Mouse (Mus musculus): ENCODE results near the gene Ubac1. TPM values are rescaled to one million over a fixed set of nuclear protein-coding genes. Genes with fewer than 3 reads are reported as not detected.

The Ubac1 gene
- 154 and 155 TPM in 2 replicates for polyA plus RNA-seq (2014; fragmentation: Nextera tagmentation; extraction: Ambion mirVana)

- Histone ChIP-seq H3K9ac (replicated peaks; ENCODE audit: low read depth, low read length) (peak within 1 kb of the TSS; percentile 81), H3K4me1 (ENCODE audit: control insufficient read depth, insufficient read depth, low read length) (peaks cover 8% of the 10 kb centered on the region), H3K27me3 (ENCODE audit: control insufficient read depth, insufficient read depth, low read length) (no peaks in the 10 kb centered on the region), H3K9me3 (ENCODE audit: control insufficient read depth, low read length) (no peaks in the 10 kb centered on the region), H3K36me3 (ENCODE audit: control insufficient read depth, insufficient read depth, low read length) (no peaks in the 10 kb centered on the region), H3K4me2 (ENCODE audit: low read depth, low read length) (peak within 1 kb of the TSS; percentile 63), H3K4me3 (ENCODE audit: low read depth, low read length) (peak within 1 kb of the TSS; percentile 74), H3K27ac (ENCODE audit: low read depth, low read length) (peak within 1 kb of the TSS; percentile 74)
- 8% methylated on average over 35 of the region's 50 CpGs for WGBS
- peak; percentile 92 for ATAC-seq (ENCODE audit: low read depth)
Measured at GRCm38 (mm10) chr2:26021561-26022257, at the start of gene Ubac1. TSS of gene Ubac1 (minus strand) at chr2:26021747.

GRCm38 (mm10) chr2:26068592-26068991 is 47.0 kb upstream of the Ubac1 start:
- H3K4me2 ChIP-seq (ENCODE audit: low read depth, low read length) = no peak overlapping the region
- WGBS = 96% methylated on average over 1 of the region's 1 CpGs
- peaks cover 11% of the 10 kb centered on the region for H3K4me1 ChIP-seq (ENCODE audit: control insufficient read depth, insufficient read depth, low read length)
- no peak overlapping the region for H3K27ac ChIP-seq (ENCODE audit: low read depth, low read length)
- no peak overlapping the region for H3K4me3 ChIP-seq (ENCODE audit: low read depth, low read length)
- no peaks in the 10 kb centered on the region for H3K9me3 ChIP-seq (ENCODE audit: control insufficient read depth, low read length)
- H3K9ac ChIP-seq (replicated peaks; ENCODE audit: low read depth, low read length) = no peak overlapping the region
- H3K27me3 ChIP-seq (ENCODE audit: control insufficient read depth, insufficient read depth, low read length) = no peaks in the 10 kb centered on the region
- ATAC-seq (ENCODE audit: low read depth) = no peak
- no peaks in the 10 kb centered on the region for H3K36me3 ChIP-seq (ENCODE audit: control insufficient read depth, insufficient read depth, low read length)

- Histone ChIP-seq H3K4me3 (ENCODE audit: low read depth, low read length) (no peak overlapping the region), H3K9ac (replicated peaks; ENCODE audit: low read depth, low read length) (no peak overlapping the region), H3K4me2 (ENCODE audit: low read depth, low read length) (no peak overlapping the region), H3K36me3 (ENCODE audit: control insufficient read depth, insufficient read depth, low read length) (no peaks in the 10 kb centered on the region), H3K27me3 (ENCODE audit: control insufficient read depth, insufficient read depth, low read length) (no peaks in the 10 kb centered on the region), H3K9me3 (ENCODE audit: control insufficient read depth, low read length) (no peaks in the 10 kb centered on the region), H3K4me1 (ENCODE audit: control insufficient read depth, insufficient read depth, low read length) (peaks cover 11% of the 10 kb centered on the region), H3K27ac (ENCODE audit: low read depth, low read length) (no peak overlapping the region)
- WGBS = 78% methylated on average over 7 of the region's 7 CpGs
- no peak for ATAC-seq (ENCODE audit: low read depth)
Measured at GRCm38 (mm10) chr2:26068175-26068574, 46.6 kb upstream of the Ubac1 start.

- Histone ChIP-seq H3K36me3 (ENCODE audit: control insufficient read depth, insufficient read depth, low read length) (no peaks in the 10 kb centered on the region), H3K4me1 (ENCODE audit: control insufficient read depth, insufficient read depth, low read length) (peaks cover 11% of the 10 kb centered on the region), H3K27ac (ENCODE audit: low read depth, low read length) (peak overlapping the region; percentile 34; the same call in 1 of the 2 replicates), H3K4me3 (ENCODE audit: low read depth, low read length) (no peak overlapping the region), H3K9ac (replicated peaks; ENCODE audit: low read depth, low read length) (0 out of 2 replicates have a peak overlapping the region, but pooled peaks have one; percentile 1), H3K4me2 (ENCODE audit: low read depth, low read length) (peak overlapping the region; percentile 24; the same call in 1 of the 2 replicates), H3K27me3 (ENCODE audit: control insufficient read depth, insufficient read depth, low read length) (no peaks in the 10 kb centered on the region), H3K9me3 (ENCODE audit: control insufficient read depth, low read length) (no peaks in the 10 kb centered on the region)
- WGBS = 35% methylated on average over 14 of the region's 14 CpGs
- ATAC-seq (ENCODE audit: low read depth) = 0 out of 2 replicates have a peak, but pooled peaks have one; percentile 31
Measured at GRCm38 (mm10) chr2:26066527-26066926, 45.0 kb upstream of the Ubac1 start.

- H3K36me3 ChIP-seq (ENCODE audit: control insufficient read depth, insufficient read depth, low read length) = peaks cover 6% of the 10 kb centered on the region; the same call in 1 of the 2 replicates
- no peaks in the 10 kb centered on the region for H3K27me3 ChIP-seq (ENCODE audit: control insufficient read depth, insufficient read depth, low read length)
- H3K4me1 ChIP-seq (ENCODE audit: control insufficient read depth, insufficient read depth, low read length) = peaks cover 11% of the 10 kb centered on the region
- 82% methylated on average over 13 of the region's 13 CpGs for WGBS
- H3K4me3 ChIP-seq (ENCODE audit: low read depth, low read length) = no peak overlapping the region
- H3K9ac ChIP-seq (replicated peaks; ENCODE audit: low read depth, low read length) = no peak overlapping the region
- ATAC-seq (ENCODE audit: low read depth) = no peak
- no peak overlapping the region for H3K4me2 ChIP-seq (ENCODE audit: low read depth, low read length)
- H3K9me3 ChIP-seq (ENCODE audit: control insufficient read depth, low read length) = no peaks in the 10 kb centered on the region
- H3K27ac ChIP-seq (ENCODE audit: low read depth, low read length) = no peak overlapping the region
Measured at GRCm38 (mm10) chr2:26062742-26063427, 41.3 kb upstream of the Ubac1 start.

GRCm38 (mm10) chr2:26062241-26062640 is 40.7 kb upstream of the Ubac1 start:
- Histone ChIP-seq H3K27ac (ENCODE audit: low read depth, low read length) (no peak overlapping the region), H3K27me3 (ENCODE audit: control insufficient read depth, insufficient read depth, low read length) (no peaks in the 10 kb centered on the region), H3K4me1 (ENCODE audit: control insufficient read depth, insufficient read depth, low read length) (peaks cover 11% of the 10 kb centered on the region), H3K9me3 (ENCODE audit: control insufficient read depth, low read length) (no peaks in the 10 kb centered on the region), H3K36me3 (ENCODE audit: control insufficient read depth, insufficient read depth, low read length) (peaks cover 6% of the 10 kb centered on the region; the same call in 1 of the 2 replicates), H3K4me3 (ENCODE audit: low read depth, low read length) (no peak overlapping the region), H3K9ac (replicated peaks; ENCODE audit: low read depth, low read length) (no peak overlapping the region), H3K4me2 (ENCODE audit: low read depth, low read length) (no peak overlapping the region)
- 90% methylated on average over 4 of the region's 4 CpGs for WGBS
- no peak for ATAC-seq (ENCODE audit: low read depth)

GRCm38 (mm10) chr2:26061018-26061666 is 39.6 kb upstream of the Ubac1 start:
- Histone ChIP-seq H3K27ac (ENCODE audit: low read depth, low read length) (no peak overlapping the region), H3K9ac (replicated peaks; ENCODE audit: low read depth, low read length) (no peak overlapping the region), H3K4me1 (ENCODE audit: control insufficient read depth, insufficient read depth, low read length) (peaks cover 3% of the 10 kb centered on the region; the same call in 1 of the 2 replicates), H3K9me3 (ENCODE audit: control insufficient read depth, low read length) (no peaks in the 10 kb centered on the region), H3K36me3 (ENCODE audit: control insufficient read depth, insufficient read depth, low read length) (peaks cover 6% of the 10 kb centered on the region; the same call in 1 of the 2 replicates), H3K27me3 (ENCODE audit: control insufficient read depth, insufficient read depth, low read length) (no peaks in the 10 kb centered on the region), H3K4me2 (ENCODE audit: low read depth, low read length) (no peak overlapping the region), H3K4me3 (ENCODE audit: low read depth, low read length) (no peak overlapping the region)
- ATAC-seq (ENCODE audit: low read depth) = no peak
- WGBS = 75% methylated on average over 21 of the region's 21 CpGs

GRCm38 (mm10) chr2:26057053-26057452 is 35.5 kb upstream of the Ubac1 start:
- Histone ChIP-seq H3K27ac (ENCODE audit: low read depth, low read length) (no peak overlapping the region), H3K4me3 (ENCODE audit: low read depth, low read length) (no peak overlapping the region), H3K4me2 (ENCODE audit: low read depth, low read length) (no peak overlapping the region), H3K27me3 (ENCODE audit: control insufficient read depth, insufficient read depth, low read length) (no peaks in the 10 kb centered on the region), H3K9me3 (ENCODE audit: control insufficient read depth, low read length) (no peaks in the 10 kb centered on the region), H3K36me3 (ENCODE audit: control insufficient read depth, insufficient read depth, low read length) (peaks cover 6% of the 10 kb centered on the region; the same call in 1 of the 2 replicates), H3K9ac (replicated peaks; ENCODE audit: low read depth, low read length) (no peak overlapping the region), H3K4me1 (ENCODE audit: control insufficient read depth, insufficient read depth, low read length) (no peaks in the 10 kb centered on the region; the same call in 1 of the 2 replicates)
- 88% methylated on average over 7 of the region's 7 CpGs for WGBS
- ATAC-seq (ENCODE audit: low read depth) = no peak
